Mouse (Mus musculus) bone marrow macrophage, adult 2 months (primary cell): ENCODE data around the gene Sgtb. TPM values are rescaled to one million over a fixed set of nuclear protein-coding genes. Genes with fewer than 3 reads are reported as not detected.
A peak's percentile ranks its signal among the peaks of the same experiment; 100 is the strongest.

Experiments used
- H3K27ac ChIP-seq: 2 replicates; pipeline ENCODE4 v1.5.1; 2012; ENCODE audit warnings: low read depth, low read length; ENCODE audit not compliant: insufficient read depth
- H3K4me1 ChIP-seq: 2 replicates; pipeline ENCODE4 v1.6.1; 2012; ENCODE audit warnings: low read length; ENCODE audit not compliant: control insufficient read depth, insufficient read depth
- H3K4me3 ChIP-seq: 2 replicates; pipeline ENCODE4 v1.5.1; 2012; ENCODE audit warnings: mild to moderate bottlenecking, low read length, moderate library complexity; ENCODE audit not compliant: insufficient read depth
- CTCF ChIP-seq: IDR thresholded peaks from 2 replicates; pipeline ENCODE4 v1.5.1; 2012; ENCODE audit warnings: low read depth, mild to moderate bottlenecking, low read length, moderate library complexity
- POLR2A ChIP-seq: IDR thresholded peaks from 2 replicates; pipeline ENCODE4 v1.6.1; 2012; ENCODE audit warnings: mild to moderate bottlenecking, low read depth, low read length, borderline replicate concordance
- polyA plus RNA-seq: library from polyadenylated mRNA; stranded (reverse); fragments of >200 nt; gene quantifications from 2 replicates; pipeline ENCODE4 v1.2.4, GENCODE M21; 2012; ENCODE audit not compliant: missing spikeins, insufficient read depth, insufficient read length

The Sgtb gene
- 2.0 and 2.7 TPM in 2 replicates for polyA plus RNA-seq

GRCm38 (mm10) chr13:104109288-104109815, at the start of gene Sgtb, which contains the start of gene Nln:
Gene Sgtb, plus strand, starts transcription at chr13:104109741.
Gene Nln, minus strand, starts transcription at chr13:104109614.
- peak within 1 kb of the TSS; percentile 98 for H3K4me3 ChIP-seq
- H3K4me1 ChIP-seq, result peaks cover 3% of the 10 kb centered on the region; the same call in 1 of the 2 replicates
- peak within 1 kb of the TSS; percentile 27 for H3K27ac ChIP-seq
- TF ChIP-seq CTCF (no peak), POLR2A (0 out of 2 replicates have a peak, but pooled peaks have one; percentile 7)

- H3K4me1 ChIP-seq, result 0 out of 2 replicates have a peak, but pooled peaks cover 2% of the 10 kb centered on the region
- H3K4me3 ChIP-seq, result no peak overlapping the region
- no peak for TF ChIP-seq CTCF
- no peak for TF ChIP-seq POLR2A
- H3K27ac ChIP-seq, result no peak overlapping the region
Observed at GRCm38 (mm10) chr13:104060231-104060630, 49.3 kb upstream of the Sgtb start.

- TF ChIP-seq CTCF (no peak), POLR2A (no peak)
- Histone ChIP-seq H3K4me1 (peaks cover 7% of the 10 kb centered on the region; the same call in 1 of the 2 replicates), H3K4me3 (no peak overlapping the region), H3K27ac (no peak overlapping the region)
Observed at GRCm38 (mm10) chr13:104061975-104062750, 47.4 kb upstream of the Sgtb start.

GRCm38 (mm10) chr13:104063061-104063460, 46.5 kb upstream of the Sgtb start:
- Histone ChIP-seq H3K27ac (no peak overlapping the region), H3K4me1 (peaks cover 5% of the 10 kb centered on the region; the same call in 1 of the 2 replicates), H3K4me3 (no peak overlapping the region)
- TF ChIP-seq CTCF (no peak), POLR2A (no peak)

- Histone ChIP-seq H3K4me3 (no peak overlapping the region), H3K4me1 (peaks cover 5% of the 10 kb centered on the region; the same call in 1 of the 2 replicates), H3K27ac (no peak overlapping the region)
- no peak for TF ChIP-seq POLR2A
- TF ChIP-seq CTCF, result no peak
Observed at GRCm38 (mm10) chr13:104065649-104066347, 43.7 kb upstream of the Sgtb start.

GRCm38 (mm10) chr13:104069216-104069615, 40.3 kb upstream of the Sgtb start:
- Histone ChIP-seq H3K27ac (no peak overlapping the region), H3K4me1 (peaks cover 11% of the 10 kb centered on the region), H3K4me3 (no peak overlapping the region)
- TF ChIP-seq POLR2A (no peak), CTCF (no peak)

- Histone ChIP-seq H3K4me1 (peaks cover 16% of the 10 kb centered on the region), H3K27ac (no peak overlapping the region), H3K4me3 (no peak overlapping the region)
- TF ChIP-seq POLR2A (no peak), CTCF (no peak)
Observed at GRCm38 (mm10) chr13:104070703-104071102, 38.8 kb upstream of the Sgtb start.

GRCm38 (mm10) chr13:104072351-104072750, 37.2 kb upstream of the Sgtb start:
- Histone ChIP-seq H3K4me1 (peaks cover 17% of the 10 kb centered on the region), H3K4me3 (no peak overlapping the region), H3K27ac (no peak overlapping the region)
- no peak for TF ChIP-seq CTCF
- no peak for TF ChIP-seq POLR2A

GRCm38 (mm10) chr13:104074230-104074629, 35.3 kb upstream of the Sgtb start:
- TF ChIP-seq CTCF (no peak), POLR2A (no peak)
- peaks cover 17% of the 10 kb centered on the region for H3K4me1 ChIP-seq

More at GRCm38 (mm10) chr13:104074230-104074629, 35.3 kb upstream of the Sgtb start:
- no peak overlapping the region for H3K27ac ChIP-seq
- no peak overlapping the region for H3K4me3 ChIP-seq
